Mouse (Mus musculus) lung, postnatal 0 days (tissue): ENCODE measurements at regions not wholly inside any gene's neighbourhood (a gene's known extent, or its start where the extent isn't known, plus 50 kb on each side); places are given as distances from the start of the nearest gene placed in this dataset.

Source experiments
- ATAC-seq: fragments of 200-750 bp; cut with Nextera tagmentation; 2 replicates; pipeline ENCODE4 v1.8.0; 2017; ENCODE audit warnings: moderate library complexity
- DNase-seq: peaks from one replicate; pipeline ENCODE4 v3.0.0-alpha.2; 2016; ENCODE audit warnings: low spot score
- H3K27ac ChIP-seq: fragments of 300-500 bp; sonication (generic); 2 replicates; pipeline ENCODE4 v1.5.1; 2014; ENCODE audit warnings: antibody characterized with exemption, mild to moderate bottlenecking, low read length, mixed read lengths
- H3K27me3 ChIP-seq: fragments of 300-500 bp; sonication (generic); replicated peaks from 2 replicates; pipeline ENCODE4 v1.6.1; 2014; ENCODE audit warnings: low read length, mixed read lengths; ENCODE audit not compliant: insufficient read depth
- H3K36me3 ChIP-seq: fragments of 300-500 bp; sonication (generic); 2 replicates; pipeline ENCODE4 v1.6.1; 2014; ENCODE audit warnings: low read length, mixed read lengths; ENCODE audit not compliant: insufficient read depth
- H3K4me1 ChIP-seq: fragments of 300-500 bp; sonication (generic); 2 replicates; pipeline ENCODE4 v1.6.1; 2014; ENCODE audit warnings: antibody characterized with exemption, low read depth, low read length, mixed read lengths; ENCODE audit not compliant: insufficient read depth
- H3K4me2 ChIP-seq: fragments of 300-500 bp; sonication (generic); replicated peaks from 2 replicates; pipeline ENCODE4 v1.6.1; 2014; ENCODE audit warnings: low read depth, mild to moderate bottlenecking, low read length, moderate library complexity, mixed read lengths
- H3K4me3 ChIP-seq: fragments of 300-500 bp; sonication (generic); 2 replicates; pipeline ENCODE4 v1.5.1; 2014; ENCODE audit warnings: low read depth, low read length
- H3K9ac ChIP-seq: fragments of 300-500 bp; sonication (generic); replicated peaks from 2 replicates; pipeline ENCODE4 v1.6.1; 2014; ENCODE audit warnings: low read depth, mild to moderate bottlenecking
- H3K9me3 ChIP-seq: fragments of 300-500 bp; sonication (generic); 2 replicates; pipeline ENCODE4 v1.6.1; 2016; ENCODE audit warnings: low read length, mixed read lengths
- CTCF ChIP-seq: IDR thresholded peaks from 2 replicates; pipeline ENCODE4 v1.5.1; 2016; ENCODE audit warnings: antibody characterized with exemption, mild to moderate bottlenecking
- EP300 ChIP-seq: IDR thresholded peaks from 2 replicates; pipeline ENCODE4 v1.6.1; 2016; ENCODE audit warnings: antibody characterized with exemption, mild to moderate bottlenecking, control low read depth
- WGBS: fragments of 180-500 bp; shearing (Covaris S2); extraction: QIAGEN DNeasy Blood & Tissue Kit; methylation state at CpG from one replicate; pipeline ENCODE4 v1.1.7; 2014; 5-methylcytosine and 5-hydroxymethylcytosine counted together

- DNase-seq (no peak), ATAC-seq (no peak)
- H3K4me1 ChIP-seq = no peaks in the 10 kb centered on the region
- H3K9ac ChIP-seq = no peak overlapping the region
- no peaks in the 10 kb centered on the region for H3K9me3 ChIP-seq
- H3K36me3 ChIP-seq = no peaks in the 10 kb centered on the region
- WGBS = 84% methylated on average over 5 of the region's 5 CpGs
- no peak overlapping the region for H3K4me2 ChIP-seq
- no peak overlapping the region for H3K27ac ChIP-seq
- H3K27me3 ChIP-seq = no peaks in the 10 kb centered on the region
- H3K4me3 ChIP-seq = no peak overlapping the region
- TF ChIP-seq CTCF (no peak), EP300 (no peak)
These were observed 101.8 kb upstream of the Fer start for GRCm38 (mm10) chr17:63761058-63761457.

GRCm38 (mm10) chr17:63771111-63771510 is 91.8 kb upstream of the Fer start:
- Histone ChIP-seq H3K4me1 (no peaks in the 10 kb centered on the region), H3K36me3 (no peaks in the 10 kb centered on the region), H3K27me3 (no peaks in the 10 kb centered on the region), H3K27ac (no peak overlapping the region), H3K9ac (no peak overlapping the region), H3K4me3 (no peak overlapping the region), H3K4me2 (no peak overlapping the region), H3K9me3 (no peaks in the 10 kb centered on the region)
- DNase-seq (no peak), ATAC-seq (no peak)
- WGBS = 83% methylated on average over 6 of the region's 6 CpGs
- no peak for TF ChIP-seq EP300
- TF ChIP-seq CTCF = no peak

GRCm38 (mm10) chr17:63784381-63785116 is 78.3 kb upstream of the Fer start:
- no peaks in the 10 kb centered on the region for H3K36me3 ChIP-seq
- TF ChIP-seq EP300 = no peak
- TF ChIP-seq CTCF = no peak
- no peaks in the 10 kb centered on the region for H3K9me3 ChIP-seq
- H3K9ac ChIP-seq = no peak overlapping the region
- WGBS = 83% methylated on average over 19 of the region's 19 CpGs
- no peak overlapping the region for H3K4me2 ChIP-seq
- H3K27ac ChIP-seq = no peak overlapping the region
- no peaks in the 10 kb centered on the region for H3K4me1 ChIP-seq
- no peak overlapping the region for H3K4me3 ChIP-seq
- no peak for DNase-seq
- H3K27me3 ChIP-seq = no peaks in the 10 kb centered on the region
- ATAC-seq = no peak

GRCm38 (mm10) chr17:63786444-63786843 is 76.4 kb upstream of the Fer start:
- peak; percentile 19 for TF ChIP-seq CTCF
- TF ChIP-seq EP300 = no peak
- 68% methylated on average over 11 of the region's 11 CpGs for WGBS

GRCm38 (mm10) chr17:63794352-63794751 is 68.5 kb upstream of the Fer start:
- no peaks in the 10 kb centered on the region for H3K4me1 ChIP-seq
- WGBS = 82% methylated on average over 6 of the region's 6 CpGs
- H3K27ac ChIP-seq = no peak overlapping the region
- no peak overlapping the region for H3K4me2 ChIP-seq
- DNase-seq (no peak), ATAC-seq (no peak)
- H3K4me3 ChIP-seq = no peak overlapping the region
- no peaks in the 10 kb centered on the region for H3K9me3 ChIP-seq
- no peak overlapping the region for H3K9ac ChIP-seq
- no peaks in the 10 kb centered on the region for H3K27me3 ChIP-seq
- TF ChIP-seq EP300 (no peak), CTCF (no peak)
- H3K36me3 ChIP-seq = no peaks in the 10 kb centered on the region

More at GRCm38 (mm10) chr17:63786444-63786843, 76.4 kb upstream of the Fer start:
- DNase-seq = no peak
- Histone ChIP-seq H3K9me3 (no peaks in the 10 kb centered on the region), H3K27me3 (no peaks in the 10 kb centered on the region), H3K27ac (no peak overlapping the region), H3K4me1 (no peaks in the 10 kb centered on the region), H3K4me2 (no peak overlapping the region), H3K4me3 (no peak overlapping the region), H3K9ac (no peak overlapping the region), H3K36me3 (no peaks in the 10 kb centered on the region)
- no peak for ATAC-seq

GRCm38 (mm10) chr17:63798381-63798780 is 64.5 kb upstream of the Fer start:
- no peaks in the 10 kb centered on the region for H3K9me3 ChIP-seq
- H3K4me2 ChIP-seq = no peak overlapping the region
- TF ChIP-seq EP300 (no peak), CTCF (no peak)
- 86% methylated on average over 6 of the region's 6 CpGs for WGBS
- H3K27me3 ChIP-seq = no peaks in the 10 kb centered on the region
- ATAC-seq (no peak), DNase-seq (no peak)
- no peak overlapping the region for H3K27ac ChIP-seq
- no peak overlapping the region for H3K9ac ChIP-seq
- H3K4me3 ChIP-seq = no peak overlapping the region
- no peaks in the 10 kb centered on the region for H3K36me3 ChIP-seq
- no peaks in the 10 kb centered on the region for H3K4me1 ChIP-seq
